Mouse (Mus musculus) lung, postnatal 36 days (tissue): ENCODE measurements around the gene Angpt4.
A peak's percentile ranks its signal among the peaks of the same experiment; 100 is the strongest.

ENCODE experiments used
- DNase-seq: peaks from one replicate; pipeline ENCODE4 v3.0.0; 2022; ENCODE audit warnings: mixed read lengths

Angpt4 gene

GRCm38 (mm10) chr2:151963319-151963718 lies 52.3 kb downstream of the Angpt4 start:
- no peak for DNase-seq

GRCm38 (mm10) chr2:151964052-151964451 lies 53.0 kb downstream of the Angpt4 start:
- DNase-seq = no peak

DNA sequence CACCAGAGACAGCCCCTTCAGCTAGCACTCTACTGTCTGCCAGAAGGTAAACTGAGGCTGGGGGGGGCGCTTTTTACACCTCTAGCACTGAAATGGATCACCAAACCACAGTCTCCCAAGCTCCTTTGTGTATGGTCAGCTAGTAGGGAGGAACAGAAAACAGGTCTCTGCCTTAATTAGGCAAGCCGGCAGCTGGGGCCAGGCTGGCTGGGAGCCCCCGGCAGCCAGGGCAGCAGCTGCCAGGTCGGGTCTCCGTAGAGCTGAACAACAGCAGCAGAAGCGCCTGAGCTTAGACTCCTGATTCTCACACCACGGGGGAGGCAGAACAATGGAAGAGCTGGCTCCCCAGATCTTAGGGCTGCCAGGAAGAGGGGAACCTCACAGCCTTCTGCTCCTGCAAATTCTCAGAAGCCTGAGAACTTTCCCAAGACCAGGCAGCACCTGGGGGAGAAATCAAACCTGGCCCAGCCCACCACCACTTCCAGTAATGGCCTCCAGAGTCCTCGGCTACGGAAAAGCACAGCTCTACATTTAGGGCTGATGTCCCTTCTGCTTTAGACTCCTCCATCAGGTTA lies 56.3 kb downstream of the Angpt4 start:
- no peak for DNase-seq

GRCm38 (mm10) chr2:151967792-151968191 lies 56.8 kb downstream of the Angpt4 start:
- no peak for DNase-seq

DNA sequence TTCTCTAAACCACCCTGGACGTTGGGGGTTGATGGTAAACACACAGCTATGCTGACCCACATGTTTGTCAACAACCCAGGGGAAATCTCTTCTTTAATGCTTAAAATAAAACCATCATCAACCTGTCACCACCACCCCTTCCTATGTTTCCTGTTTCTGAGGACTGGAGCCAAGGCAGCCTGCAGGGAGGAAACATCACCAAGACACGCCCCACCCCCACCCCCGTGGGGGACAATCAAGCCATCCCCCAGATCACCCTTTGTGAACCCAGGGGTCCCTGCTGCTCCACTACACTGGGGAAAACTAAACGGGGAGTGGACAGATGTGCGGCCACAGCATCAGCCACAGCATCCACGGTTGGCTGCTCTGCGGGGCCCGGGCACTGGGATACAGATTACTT lies 57.4 kb downstream of the Angpt4 start:
- DNase-seq = peak; percentile 41

- no peak for DNase-seq
Observed at GRCm38 (mm10) chr2:151968986-151969385, 58.0 kb downstream of the Angpt4 start.

DNA sequence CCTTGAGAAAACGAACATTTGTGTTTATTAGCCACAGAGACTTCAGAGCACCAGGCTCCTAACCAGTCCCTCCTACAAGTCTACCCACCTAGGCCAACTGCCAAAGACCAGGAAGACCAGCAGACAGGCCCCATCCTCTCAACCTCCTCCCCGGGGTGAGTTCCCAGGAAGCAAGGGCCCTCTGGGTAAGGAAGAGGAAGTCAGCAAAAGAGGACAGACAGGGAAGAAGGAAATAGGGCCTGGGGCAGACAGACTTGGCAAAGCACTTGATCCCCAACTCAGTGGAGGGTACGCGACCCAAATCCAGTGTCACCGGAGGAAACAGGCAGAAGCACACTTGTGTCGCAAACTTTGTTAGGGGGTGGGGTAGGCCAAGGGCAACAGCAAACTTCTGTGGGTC lies 58.4 kb downstream of the Angpt4 start:
- DNase-seq = no peak

GRCm38 (mm10) chr2:151970191-151971172 lies 59.5 kb downstream of the Angpt4 start:
- peak; percentile 97 for DNase-seq

DNA sequence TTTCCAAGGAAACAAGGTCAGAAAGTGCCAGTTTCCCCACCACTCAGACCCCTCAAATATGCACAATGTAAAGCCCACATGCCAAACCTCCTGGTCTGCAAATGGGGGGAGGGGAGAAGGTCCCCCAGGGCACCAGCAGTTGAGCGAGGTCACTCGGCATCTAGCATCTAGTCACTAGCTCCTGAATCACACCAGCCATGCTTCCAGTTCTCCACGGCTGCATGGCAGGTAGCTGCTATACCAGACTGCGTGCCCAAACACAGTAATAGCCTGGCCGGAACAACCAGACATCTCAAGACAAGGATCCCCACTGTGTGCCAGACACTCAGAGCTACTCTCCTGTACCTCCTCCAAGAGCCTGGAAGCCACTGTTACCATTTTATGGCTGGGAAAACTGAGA lies 60.7 kb downstream of the Angpt4 start:
- DNase-seq = no peak

GRCm38 (mm10) chr2:151972880-151973594 lies 62.0 kb downstream of the Angpt4 start:
- DNase-seq = peak; percentile 53

- DNase-seq = peak; percentile 90
Observed at GRCm38 (mm10) chr2:151973595-151974562, 62.9 kb downstream of the Angpt4 start.

DNA sequence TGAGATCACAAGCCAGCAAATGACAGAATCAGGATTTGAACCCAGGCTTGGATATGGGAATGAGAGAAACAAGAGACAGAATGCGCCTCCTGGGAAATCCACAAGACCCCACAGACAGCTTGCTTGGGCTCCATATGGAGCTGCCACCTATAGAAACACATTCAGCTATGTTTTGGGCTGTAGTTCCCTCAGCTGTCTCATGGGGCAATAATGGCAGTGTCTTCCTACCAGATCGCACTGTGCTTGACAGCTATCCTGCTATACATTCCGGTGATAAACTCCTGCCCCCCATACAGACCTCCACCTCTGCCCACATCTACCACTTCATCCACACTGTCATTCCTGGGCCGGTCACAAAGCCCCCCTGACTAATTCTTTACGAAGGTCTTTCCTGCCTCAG lies 64.3 kb downstream of the Angpt4 start:
- no peak for DNase-seq

- no peak for DNase-seq
Observed at GRCm38 (mm10) chr2:151976067-151976466, 65.1 kb downstream of the Angpt4 start.

- peak; percentile 60 for DNase-seq
Observed at GRCm38 (mm10) chr2:151977689-151978440, 66.9 kb downstream of the Angpt4 start.

- DNase-seq = no peak
Observed at GRCm38 (mm10) chr2:151978494-151978893, 67.5 kb downstream of the Angpt4 start.

DNA sequence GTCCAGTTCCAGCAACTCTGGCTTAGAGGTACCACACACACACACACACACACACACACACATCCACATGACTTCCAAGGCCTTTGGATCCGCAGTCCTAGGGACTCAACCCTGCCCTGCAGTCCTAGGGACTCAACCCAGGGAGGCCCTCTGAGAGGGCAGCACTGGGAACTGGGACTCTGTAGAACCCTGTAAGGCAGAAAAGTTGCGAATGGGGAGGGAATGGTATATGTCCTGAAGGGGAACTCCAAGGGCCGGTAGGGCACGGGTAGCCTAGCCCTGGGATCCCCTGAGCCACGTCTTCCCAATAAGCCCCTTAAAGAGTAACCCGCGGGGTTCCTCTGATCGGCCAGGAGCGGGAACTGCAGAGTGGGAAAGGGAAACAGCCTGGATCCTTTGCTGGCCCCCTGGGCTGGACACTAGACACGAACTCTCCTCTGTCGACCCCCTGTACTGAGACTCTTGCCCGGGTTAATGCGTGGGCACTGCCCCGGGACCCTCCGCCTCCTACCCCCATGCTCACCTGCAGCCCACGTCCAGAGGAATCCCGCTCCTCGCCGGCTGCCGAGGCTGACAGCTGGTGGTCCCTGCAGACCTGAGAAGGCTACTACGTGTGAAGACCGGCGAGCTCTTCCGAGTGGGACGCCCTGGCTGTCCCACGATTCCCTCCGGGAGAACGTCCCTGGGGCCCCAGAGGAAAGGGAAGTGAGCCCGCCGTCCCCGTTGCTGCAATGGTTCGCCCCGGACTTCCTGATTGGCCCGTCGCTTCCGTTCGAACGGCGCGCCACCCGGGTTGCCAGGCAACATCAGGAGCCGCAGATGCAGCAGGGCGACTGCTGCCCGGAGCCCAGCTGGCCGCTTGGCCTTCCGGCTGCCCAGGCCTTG lies 68.7 kb downstream of the Angpt4 start, which contains the start of gene Fam110a:
Fam110a (minus strand) TSS at position 750 of the 885 bp plus-strand sequence.
- DNase-seq = peak; percentile 98

- no peak for DNase-seq
Observed at GRCm38 (mm10) chr2:151980355-151980693, 69.3 kb downstream of the Angpt4 start.

- DNase-seq = no peak
Observed at GRCm38 (mm10) chr2:151981268-151981667, 70.3 kb downstream of the Angpt4 start.

- no peak for DNase-seq
Observed at GRCm38 (mm10) chr2:151982476-151982875, 71.5 kb downstream of the Angpt4 start.

GRCm38 (mm10) chr2:151984019-151984418 lies 73.0 kb downstream of the Angpt4 start:
- DNase-seq = no peak
